Mouse (Mus musculus): ENCODE measurements around the gene Tmx2.

Tmx2 gene

GRCm38 (mm10) chr2:84638428-84639220 lies 40.3 kb downstream of the Tmx2 start:
- no peak for DNase-seq (ENCODE audit: low spot score)

GRCm38 (mm10) chr2:84637452-84638165 lies 41.3 kb downstream of the Tmx2 start:
- no peak for DNase-seq (ENCODE audit: low spot score)

DNA sequence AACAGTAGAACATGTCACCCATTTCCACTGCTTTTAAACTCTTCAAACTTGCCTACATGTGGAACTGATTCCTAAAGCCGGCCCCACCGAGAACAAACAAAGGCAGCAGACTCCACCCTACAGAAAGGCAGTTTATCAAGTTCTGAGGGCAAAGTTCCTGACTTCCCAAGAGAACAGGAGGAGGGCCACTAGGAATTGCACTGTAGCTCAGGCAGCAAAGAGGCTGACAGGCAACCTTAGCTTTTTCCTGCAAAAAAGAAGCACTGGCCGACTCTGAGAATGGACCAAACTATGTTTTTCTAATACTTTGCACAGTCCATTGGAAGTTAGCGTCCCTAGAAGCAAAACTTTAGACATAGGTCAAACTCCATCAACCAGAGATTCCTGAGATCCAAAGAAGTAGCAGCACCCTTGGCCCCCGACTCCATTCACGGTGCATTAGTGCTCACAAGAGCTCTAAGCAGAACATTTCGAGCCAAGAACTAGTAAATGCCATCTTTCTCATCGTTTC lies 42.7 kb downstream of the Tmx2 start:
- DNase-seq (ENCODE audit: low spot score): no peak

DNA sequence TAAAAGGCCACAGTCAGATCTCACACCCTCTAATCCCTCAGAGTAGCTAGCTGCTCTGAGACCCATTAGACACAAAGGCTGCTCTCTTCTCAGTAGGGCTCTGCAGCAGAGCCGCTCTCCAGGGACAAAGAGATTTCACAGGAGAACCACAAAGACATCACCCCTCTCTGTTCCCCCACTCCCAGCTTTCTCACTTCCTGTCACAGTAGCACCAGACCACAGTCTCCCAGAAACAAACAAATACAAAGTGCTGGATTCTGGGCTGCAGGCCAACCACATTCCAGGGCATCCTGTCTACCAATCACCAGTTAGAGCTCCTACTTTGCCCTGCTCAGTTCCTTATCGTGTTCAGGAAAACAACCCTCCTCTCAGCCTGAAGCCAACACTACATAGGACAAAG lies 43.3 kb downstream of the Tmx2 start:
- DNase-seq (ENCODE audit: low spot score): peak; percentile 81

- peak; percentile 35 for DNase-seq (ENCODE audit: low spot score)
These were observed 43.9 kb downstream of the Tmx2 start for GRCm38 (mm10) chr2:84634934-84635482.

- no peak for DNase-seq (ENCODE audit: low spot score)
These were observed 44.9 kb downstream of the Tmx2 start for GRCm38 (mm10) chr2:84634006-84634405.

GRCm38 (mm10) chr2:84632999-84633398 lies 45.9 kb downstream of the Tmx2 start:
- no peak for DNase-seq (ENCODE audit: low spot score)

DNA sequence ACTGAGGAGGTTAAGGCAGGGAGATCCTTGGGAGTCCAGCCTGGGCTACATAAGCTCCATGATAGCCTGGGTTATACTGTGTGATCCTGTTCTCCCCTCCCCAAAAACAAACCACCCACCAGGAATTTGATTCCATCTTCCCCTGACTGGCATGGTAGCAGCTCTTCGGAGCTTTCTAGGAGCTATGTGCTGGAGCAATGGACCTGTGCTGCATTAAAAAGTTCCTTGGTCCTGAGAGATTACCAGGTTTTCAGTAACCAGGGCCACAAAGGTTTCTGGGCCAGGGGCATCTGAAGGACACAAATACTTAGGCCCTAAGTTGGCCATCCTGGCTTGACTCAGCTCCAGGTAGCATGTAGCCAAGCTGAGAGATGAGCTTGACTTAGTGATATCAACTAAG lies 46.9 kb downstream of the Tmx2 start:
- DNase-seq (ENCODE audit: low spot score): no peak

DNA sequence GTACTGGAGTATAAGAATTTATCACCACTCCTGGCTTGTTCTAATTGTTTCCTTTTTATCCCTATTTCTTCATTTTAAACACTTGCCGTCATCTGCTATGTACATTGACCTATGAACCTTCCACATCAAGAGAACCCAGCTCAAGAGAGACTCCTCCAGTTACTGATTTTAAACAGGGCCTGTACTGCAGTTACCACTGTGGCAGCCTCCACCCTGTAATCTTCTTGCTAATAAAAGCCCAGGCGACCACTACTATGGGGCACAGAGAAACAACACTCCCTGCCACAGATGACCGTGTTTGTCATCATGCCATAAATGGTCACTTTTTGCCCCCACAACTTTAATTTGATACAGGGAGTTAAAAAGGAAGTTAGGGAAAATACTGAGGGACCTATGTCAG lies 51.9 kb downstream of the Tmx2 start:
- DNase-seq (ENCODE audit: low spot score): no peak

GRCm38 (mm10) chr2:84626366-84626975 lies 52.5 kb downstream of the Tmx2 start:
- no peak for DNase-seq (ENCODE audit: low spot score)

- no peak for DNase-seq (ENCODE audit: low spot score)
These were observed 54.7 kb downstream of the Tmx2 start for GRCm38 (mm10) chr2:84624201-84624600.

DNA sequence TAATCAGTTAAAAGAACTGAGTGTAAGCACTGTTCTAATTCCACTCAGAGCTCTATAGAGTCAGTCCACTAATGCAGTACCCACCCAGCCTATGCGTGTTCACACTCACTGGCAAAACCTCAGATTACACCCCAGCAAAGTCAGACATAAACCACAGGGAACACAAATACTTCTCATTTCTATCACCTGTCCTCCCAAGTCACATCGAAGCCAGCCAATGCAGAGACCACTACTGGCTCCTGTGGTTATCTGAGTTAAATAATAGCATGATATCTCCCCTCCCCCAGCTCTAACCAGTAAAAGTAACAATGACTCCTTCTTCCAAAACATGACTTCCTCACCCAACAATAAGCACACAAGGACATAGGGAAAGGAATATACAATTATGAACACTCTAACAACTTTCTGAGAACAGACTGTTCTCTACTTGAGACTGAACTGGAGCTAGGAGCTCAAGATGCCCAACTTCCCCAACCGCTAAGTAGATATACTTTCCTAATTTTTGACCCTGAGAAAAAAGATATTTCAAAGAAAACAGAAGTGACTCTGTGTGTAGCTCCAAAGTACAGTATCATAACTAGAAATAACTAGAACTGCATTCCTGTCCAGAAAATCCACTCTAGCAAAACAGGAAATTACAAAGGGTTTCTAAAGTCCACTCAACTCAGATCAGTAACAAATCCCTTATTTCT lies 55.4 kb downstream of the Tmx2 start:
- no peak for DNase-seq (ENCODE audit: low spot score)

DNA sequence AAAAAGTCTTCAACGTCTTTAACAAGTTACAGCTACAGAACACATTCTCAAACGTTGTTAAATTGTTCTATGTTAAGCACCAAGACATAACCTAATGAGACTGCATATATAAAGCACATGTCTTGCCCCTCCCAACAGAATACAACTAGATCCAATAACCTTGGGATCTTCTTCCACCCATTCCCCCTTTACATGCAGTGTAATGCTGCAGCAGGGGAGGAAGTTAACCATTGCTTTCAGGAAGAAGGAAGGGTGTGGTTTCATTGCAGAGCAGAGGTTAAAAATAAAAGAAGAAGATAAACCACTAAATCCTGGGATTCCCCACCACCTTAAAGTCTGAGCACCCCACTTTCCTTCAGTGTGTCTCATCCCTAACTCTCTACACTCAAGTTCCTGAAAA lies 56.3 kb downstream of the Tmx2 start:
- DNase-seq (ENCODE audit: low spot score): no peak

Measured in layer of hippocampus, adult 11-12 months (tissue).